Mouse (Mus musculus): ENCODE results near the gene Lingo1. TPM values are rescaled to one million over a fixed set of nuclear protein-coding genes. Genes with fewer than 3 reads are reported as not detected.

The Lingo1 gene
- polyA plus RNA-seq, 1 experiment from 2014 or later = 1.8 TPM

DNA sequence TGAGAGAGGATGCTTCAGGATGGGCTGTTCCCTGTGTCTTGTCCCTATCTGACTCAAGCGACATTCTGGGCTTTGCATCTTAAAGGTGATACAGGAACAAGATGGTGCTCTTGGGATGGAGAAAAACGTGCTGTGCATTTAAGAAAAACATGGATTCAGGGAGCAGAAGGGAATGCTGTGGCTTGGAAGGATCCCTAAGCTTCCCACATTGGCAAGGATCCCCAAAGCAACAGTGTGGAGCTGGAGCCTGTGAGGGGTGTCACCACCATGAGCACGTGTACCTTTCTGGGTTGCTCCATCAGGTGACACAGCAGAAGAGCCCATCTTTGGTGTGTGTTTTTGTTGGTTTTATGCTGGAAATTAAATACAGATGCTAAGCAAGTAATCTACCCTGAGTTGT is 77.3 kb downstream of the Lingo1 start:
- H3K4me3 ChIP-seq = no peak overlapping the region
- no peaks in the 10 kb centered on the region for H3K9me3 ChIP-seq (replicated peaks)
- ATAC-seq (ENCODE audit: insufficient number of reproducible peaks, low FRiP score) = no peak
- H3K27me3 ChIP-seq (replicated peaks) = peaks cover 24% of the 10 kb centered on the region
- H3K9ac ChIP-seq = no peak overlapping the region
- 70% methylated on average over 3 of the region's 3 CpGs for WGBS
- H3K36me3 ChIP-seq = no peaks in the 10 kb centered on the region
- H3K4me2 ChIP-seq = no peak overlapping the region
- no peaks in the 10 kb centered on the region for H3K4me1 ChIP-seq (replicated peaks)
- no peak overlapping the region for H3K27ac ChIP-seq (ENCODE audit: poor library complexity, severe bottlenecking)

DNA sequence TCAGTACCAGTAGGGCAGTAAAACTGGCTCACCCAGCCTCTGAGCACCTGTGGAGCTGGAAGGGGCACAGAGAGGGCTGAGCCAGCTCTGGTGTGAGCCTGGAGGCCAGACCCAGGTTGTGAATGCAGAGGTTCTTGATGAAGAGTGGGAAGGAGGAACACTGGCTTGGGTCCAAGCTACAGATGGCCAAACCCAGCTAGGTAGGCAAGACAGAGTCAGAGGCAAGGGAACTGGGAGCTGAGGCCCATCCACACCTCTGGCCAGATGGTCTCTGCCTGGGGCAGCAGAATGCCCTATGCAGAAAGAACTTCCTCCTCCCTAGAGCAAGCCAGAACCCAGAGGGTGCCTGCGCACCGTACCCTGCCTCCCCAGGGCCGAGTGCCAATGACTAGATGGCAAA is 79.7 kb downstream of the Lingo1 start:
- Histone ChIP-seq H3K4me1 (replicated peaks) (peaks cover 8% of the 10 kb centered on the region), H3K27ac (ENCODE audit: poor library complexity, severe bottlenecking) (no peak overlapping the region), H3K4me3 (no peak overlapping the region), H3K9me3 (replicated peaks) (no peaks in the 10 kb centered on the region), H3K4me2 (no peak overlapping the region), H3K9ac (no peak overlapping the region), H3K27me3 (replicated peaks) (peaks cover 16% of the 10 kb centered on the region; the same call in 1 of the 2 replicates), H3K36me3 (no peaks in the 10 kb centered on the region)
- ATAC-seq (ENCODE audit: insufficient number of reproducible peaks, low FRiP score) = no peak
- WGBS = 81% methylated on average over 3 of the region's 3 CpGs

DNA sequence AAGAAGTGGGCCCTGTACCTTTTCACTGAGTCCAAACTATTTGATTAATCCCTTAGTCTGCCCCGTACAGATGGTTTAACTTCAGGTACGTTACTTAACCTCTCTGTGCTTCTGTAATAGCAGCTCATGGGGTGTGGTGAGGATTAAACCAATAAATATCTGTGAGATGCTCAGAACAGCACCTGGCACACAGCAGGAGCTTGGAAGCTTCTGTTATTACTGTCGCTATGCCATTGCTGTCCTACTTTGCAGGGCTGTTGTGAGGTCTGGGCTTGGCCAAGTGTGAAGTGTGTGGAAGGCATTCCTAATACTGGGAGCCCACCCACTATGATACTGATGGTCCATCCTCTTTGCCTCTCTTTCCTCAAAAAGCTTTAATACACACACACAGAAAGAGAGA is 80.2 kb downstream of the Lingo1 start:
- Histone ChIP-seq H3K9me3 (replicated peaks) (no peaks in the 10 kb centered on the region), H3K4me1 (replicated peaks) (peaks cover 9% of the 10 kb centered on the region), H3K36me3 (no peaks in the 10 kb centered on the region), H3K4me3 (no peak overlapping the region), H3K27me3 (replicated peaks) (peaks cover 16% of the 10 kb centered on the region; the same call in 1 of the 2 replicates), H3K27ac (ENCODE audit: poor library complexity, severe bottlenecking) (no peak overlapping the region), H3K4me2 (no peak overlapping the region), H3K9ac (no peak overlapping the region)
- ATAC-seq (ENCODE audit: insufficient number of reproducible peaks, low FRiP score) = no peak
- 69% methylated on average over 3 of the region's 3 CpGs for whole genome bisulfite sequencing

DNA sequence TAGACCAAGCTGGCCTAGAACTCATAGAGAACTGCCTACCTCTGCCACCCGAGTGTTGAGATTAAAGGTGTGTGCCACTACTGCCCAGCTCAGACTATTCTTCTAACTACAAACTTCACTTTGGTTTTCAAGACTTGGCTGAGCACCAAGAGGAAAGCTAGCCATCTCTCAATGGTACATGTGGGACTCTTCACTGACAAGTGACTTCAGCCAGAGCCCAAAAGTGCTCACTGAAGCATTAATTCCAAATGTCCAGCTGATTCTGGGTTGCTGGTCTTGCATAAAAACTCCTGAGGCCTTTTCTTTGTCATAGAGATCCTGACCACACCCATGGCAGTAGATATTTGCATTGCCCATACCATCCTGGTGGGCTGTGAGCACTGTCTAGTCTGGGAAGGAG is 81.9 kb downstream of the Lingo1 start:
- Histone ChIP-seq H3K36me3 (no peaks in the 10 kb centered on the region), H3K27me3 (replicated peaks) (peaks cover 16% of the 10 kb centered on the region; the same call in 1 of the 2 replicates), H3K9me3 (replicated peaks) (no peaks in the 10 kb centered on the region), H3K4me2 (no peak overlapping the region), H3K4me1 (replicated peaks) (peaks cover 13% of the 10 kb centered on the region), H3K27ac (ENCODE audit: poor library complexity, severe bottlenecking) (no peak overlapping the region), H3K4me3 (no peak overlapping the region), H3K9ac (no peak overlapping the region)
- WGBS = 68% methylated on average over 1 of the region's 1 CpGs
- ATAC-seq (ENCODE audit: insufficient number of reproducible peaks, low FRiP score) = no peak

DNA sequence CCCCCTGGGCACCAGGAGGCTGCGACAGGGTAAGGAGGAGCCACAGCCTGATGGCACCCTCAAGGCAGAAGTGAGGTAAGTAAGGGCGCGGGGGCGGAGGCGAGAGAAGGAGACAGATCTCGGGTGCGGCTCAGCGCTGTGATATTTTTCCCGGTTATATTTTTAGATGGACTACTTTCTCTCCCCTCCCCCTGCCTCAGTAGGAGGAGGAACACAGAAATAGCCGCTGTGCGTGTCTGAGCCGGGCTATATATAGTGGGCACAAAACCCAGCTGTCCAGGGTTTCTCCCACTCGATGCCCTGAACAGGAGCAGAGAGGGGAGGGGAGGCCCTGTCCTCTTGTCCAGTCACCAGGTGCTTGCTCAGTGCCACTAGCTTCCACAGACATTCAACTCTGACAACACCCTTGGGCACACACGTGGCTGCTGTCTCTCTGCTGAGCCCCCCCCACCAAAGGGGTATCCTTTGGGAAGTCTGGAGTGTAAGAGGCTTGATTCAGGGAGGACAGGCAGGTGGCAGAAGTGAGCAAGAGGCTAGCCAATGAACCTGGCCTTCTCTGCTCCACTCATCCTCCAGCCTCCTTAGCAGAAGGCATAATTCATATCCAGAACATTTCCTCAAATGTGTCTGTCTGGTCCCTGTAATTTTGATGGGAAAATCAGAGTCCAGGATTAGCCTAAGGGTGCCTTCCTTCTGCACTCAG is 83.5 kb downstream of the Lingo1 start:
- no peak for ATAC-seq (ENCODE audit: insufficient number of reproducible peaks, low FRiP score)
- H3K9me3 ChIP-seq (replicated peaks) = no peaks in the 10 kb centered on the region
- H3K4me3 ChIP-seq = peak overlapping the region; percentile 16
- peak overlapping the region; percentile 62 for H3K4me2 ChIP-seq
- H3K36me3 ChIP-seq = no peaks in the 10 kb centered on the region
- H3K27ac ChIP-seq (ENCODE audit: poor library complexity, severe bottlenecking) = no peak overlapping the region
- peaks cover 8% of the 10 kb centered on the region; the same call in 1 of the 2 replicates for H3K27me3 ChIP-seq (replicated peaks)
- H3K9ac ChIP-seq = peak overlapping the region; percentile 49; the same call in 1 of the 2 replicates
- WGBS = 44% methylated on average over 14 of the region's 14 CpGs
- peaks cover 13% of the 10 kb centered on the region for H3K4me1 ChIP-seq (replicated peaks)

DNA sequence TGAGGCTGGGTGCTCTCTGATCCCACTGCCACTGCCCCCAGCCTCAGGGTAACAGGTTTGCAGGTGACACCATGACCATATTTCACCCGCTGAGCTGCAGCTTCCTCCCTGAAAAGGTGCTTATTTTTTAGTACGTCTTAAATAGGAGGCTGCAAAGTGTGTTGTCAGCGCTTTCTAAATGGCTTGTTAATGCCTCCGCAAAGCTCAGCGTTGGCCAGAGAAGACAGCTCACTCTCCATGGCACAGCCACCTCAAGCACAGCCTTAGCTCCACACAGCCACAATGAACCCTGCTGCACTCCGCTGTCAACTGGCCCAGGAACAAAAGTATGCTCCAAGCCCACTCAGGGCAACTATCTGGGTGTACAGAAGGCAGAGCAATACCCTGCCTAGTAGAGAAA is 85.3 kb downstream of the Lingo1 start:
- Histone ChIP-seq H3K9me3 (replicated peaks) (no peaks in the 10 kb centered on the region), H3K27ac (ENCODE audit: poor library complexity, severe bottlenecking) (no peak overlapping the region), H3K27me3 (replicated peaks) (no peaks in the 10 kb centered on the region), H3K9ac (no peak overlapping the region), H3K4me1 (replicated peaks) (peaks cover 13% of the 10 kb centered on the region), H3K4me3 (no peak overlapping the region), H3K4me2 (no peak overlapping the region), H3K36me3 (no peaks in the 10 kb centered on the region)
- no peak for ATAC-seq (ENCODE audit: insufficient number of reproducible peaks, low FRiP score)
- WGBS = 79% methylated on average over 6 of the region's 6 CpGs

DNA sequence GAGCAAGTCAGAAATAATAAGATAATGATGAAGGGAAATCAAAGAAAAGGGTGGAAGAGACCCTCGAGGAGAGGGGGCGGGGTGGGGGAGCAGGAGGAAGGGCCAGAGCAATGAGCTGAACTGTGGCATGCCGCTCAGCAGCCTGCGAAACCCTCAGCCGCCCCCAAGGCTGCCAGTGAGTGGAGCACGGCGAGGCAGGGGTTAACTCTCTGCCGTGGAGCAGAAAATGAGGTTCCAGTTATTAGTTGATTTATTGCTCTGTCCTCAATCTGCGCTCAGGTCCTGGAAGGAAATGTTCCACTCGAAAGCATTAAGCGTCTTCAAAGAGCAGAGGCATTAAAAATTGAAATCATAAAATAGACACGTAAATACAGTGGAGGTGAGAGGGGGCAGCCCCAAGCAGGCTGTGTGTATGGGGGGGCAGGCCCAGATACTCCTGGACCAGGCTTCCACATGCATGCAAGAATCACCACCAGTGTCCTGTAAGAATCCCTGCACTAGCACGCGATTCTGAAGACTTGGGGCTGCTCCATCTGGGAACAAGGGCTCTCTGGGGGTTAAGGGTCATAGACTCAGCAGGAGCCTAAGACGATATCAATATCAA is 89.7 kb downstream of the Lingo1 start:
- no peak overlapping the region for H3K9ac ChIP-seq
- no peak for ATAC-seq (ENCODE audit: insufficient number of reproducible peaks, low FRiP score)
- no peak overlapping the region for H3K27ac ChIP-seq (ENCODE audit: poor library complexity, severe bottlenecking)
- H3K27me3 ChIP-seq (replicated peaks) = 0 out of 2 replicates have a peak, but pooled peaks cover 3% of the 10 kb centered on the region
- H3K4me2 ChIP-seq = no peak overlapping the region
- H3K4me1 ChIP-seq (replicated peaks) = peaks cover 4% of the 10 kb centered on the region; the same call in 1 of the 2 replicates
- 68% methylated on average over 15 of the region's 15 CpGs for WGBS
- no peak overlapping the region for H3K4me3 ChIP-seq
- no peaks in the 10 kb centered on the region for H3K36me3 ChIP-seq
- H3K9me3 ChIP-seq (replicated peaks) = no peaks in the 10 kb centered on the region

DNA sequence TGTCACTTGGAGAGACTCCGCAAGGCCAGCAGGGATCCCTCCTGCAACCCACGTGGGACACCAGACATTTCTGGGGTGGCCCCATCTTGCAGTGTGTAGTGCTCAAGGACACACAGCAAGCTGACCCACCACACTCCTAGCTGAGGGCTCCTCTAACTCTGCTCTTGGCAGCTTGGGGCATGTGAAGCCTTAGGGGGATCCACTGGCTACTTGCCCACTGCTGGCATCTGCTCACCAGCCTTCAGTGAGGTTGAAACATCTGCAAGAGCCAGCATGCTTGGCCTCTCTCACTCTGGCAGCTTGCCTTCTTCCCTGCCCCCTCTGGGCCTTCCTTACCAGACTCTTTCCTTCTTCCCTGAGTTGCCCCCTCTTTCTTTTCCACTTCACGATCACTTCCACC is 94.9 kb downstream of the Lingo1 start:
- Histone ChIP-seq H3K27ac (ENCODE audit: poor library complexity, severe bottlenecking) (no peak overlapping the region), H3K4me1 (replicated peaks) (no peaks in the 10 kb centered on the region), H3K4me2 (no peak overlapping the region), H3K36me3 (no peaks in the 10 kb centered on the region), H3K9ac (no peak overlapping the region), H3K4me3 (no peak overlapping the region), H3K27me3 (replicated peaks) (peaks cover 17% of the 10 kb centered on the region; the same call in 1 of the 2 replicates), H3K9me3 (replicated peaks) (no peaks in the 10 kb centered on the region; the same call in 1 of the 2 replicates)
- 78% methylated on average over 3 of the region's 3 CpGs for WGBS
- no peak for ATAC-seq (ENCODE audit: insufficient number of reproducible peaks, low FRiP score)

DNA sequence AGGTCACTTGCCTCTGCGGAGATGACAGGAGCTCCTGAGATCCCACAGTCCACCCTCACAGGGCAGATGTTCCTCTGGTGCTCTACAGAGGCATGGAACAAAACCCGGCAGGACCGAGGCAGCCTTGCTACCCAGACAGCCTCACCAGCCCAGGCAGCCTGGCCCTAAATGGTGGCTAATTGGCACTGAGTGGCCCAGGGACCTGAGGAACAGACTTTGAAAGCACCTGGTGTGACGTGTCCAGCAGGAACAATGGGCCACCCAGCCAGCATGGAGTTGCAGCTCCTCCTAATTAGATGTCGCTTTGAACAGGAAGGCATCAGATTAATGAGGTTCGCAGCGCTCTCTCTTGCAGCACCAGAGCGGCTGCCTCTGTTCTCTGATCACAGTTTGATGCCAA is 95.4 kb downstream of the Lingo1 start:
- Histone ChIP-seq H3K36me3 (no peaks in the 10 kb centered on the region), H3K9ac (no peak overlapping the region), H3K4me3 (no peak overlapping the region), H3K4me1 (replicated peaks) (no peaks in the 10 kb centered on the region), H3K9me3 (replicated peaks) (no peaks in the 10 kb centered on the region; the same call in 1 of the 2 replicates), H3K27ac (ENCODE audit: poor library complexity, severe bottlenecking) (no peak overlapping the region), H3K4me2 (no peak overlapping the region), H3K27me3 (replicated peaks) (peaks cover 17% of the 10 kb centered on the region; the same call in 1 of the 2 replicates)
- no peak for ATAC-seq (ENCODE audit: insufficient number of reproducible peaks, low FRiP score)
- 69% methylated on average over 8 of the region's 8 CpGs for WGBS

DNA sequence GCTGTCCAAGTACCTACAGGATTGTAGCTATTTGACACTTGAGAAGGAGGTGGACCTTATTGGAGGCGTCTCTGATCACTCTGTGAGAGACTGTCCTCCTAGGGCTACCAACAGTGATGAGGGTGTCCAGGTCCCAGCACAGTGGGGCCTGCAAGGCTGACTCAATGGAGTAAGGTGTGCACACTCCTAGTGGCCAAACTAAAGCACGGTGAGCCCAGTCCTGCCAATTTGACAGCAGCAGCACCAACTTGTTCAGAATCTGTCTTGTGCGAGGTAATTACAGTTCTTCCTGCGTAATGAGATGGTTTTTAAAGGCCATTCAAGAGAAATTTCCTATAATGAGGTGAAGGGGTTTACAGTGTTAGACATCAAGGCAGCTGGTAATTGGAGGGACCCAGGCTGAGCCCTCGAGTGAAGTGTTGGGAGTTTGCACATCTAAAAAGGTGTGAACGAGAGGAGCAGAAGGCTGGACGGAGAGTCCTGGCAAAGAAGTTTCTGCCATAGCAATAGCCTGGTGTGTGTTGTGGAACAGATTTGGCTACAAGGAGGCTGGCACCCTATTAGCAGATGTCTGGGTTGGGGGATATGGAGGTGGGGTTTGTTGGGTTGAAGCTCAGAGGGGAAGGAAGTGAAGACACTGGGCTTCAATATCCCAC is 97.4 kb downstream of the Lingo1 start:
- Histone ChIP-seq H3K9ac (no peak overlapping the region), H3K27me3 (replicated peaks) (peaks cover 17% of the 10 kb centered on the region; the same call in 1 of the 2 replicates), H3K27ac (ENCODE audit: poor library complexity, severe bottlenecking) (no peak overlapping the region), H3K9me3 (replicated peaks) (no peaks in the 10 kb centered on the region; the same call in 1 of the 2 replicates), H3K4me2 (no peak overlapping the region), H3K36me3 (no peaks in the 10 kb centered on the region), H3K4me3 (no peak overlapping the region), H3K4me1 (replicated peaks) (no peaks in the 10 kb centered on the region)
- ATAC-seq (ENCODE audit: insufficient number of reproducible peaks, low FRiP score) = no peak
- 63% methylated on average over 7 of the region's 7 CpGs for WGBS

DNA sequence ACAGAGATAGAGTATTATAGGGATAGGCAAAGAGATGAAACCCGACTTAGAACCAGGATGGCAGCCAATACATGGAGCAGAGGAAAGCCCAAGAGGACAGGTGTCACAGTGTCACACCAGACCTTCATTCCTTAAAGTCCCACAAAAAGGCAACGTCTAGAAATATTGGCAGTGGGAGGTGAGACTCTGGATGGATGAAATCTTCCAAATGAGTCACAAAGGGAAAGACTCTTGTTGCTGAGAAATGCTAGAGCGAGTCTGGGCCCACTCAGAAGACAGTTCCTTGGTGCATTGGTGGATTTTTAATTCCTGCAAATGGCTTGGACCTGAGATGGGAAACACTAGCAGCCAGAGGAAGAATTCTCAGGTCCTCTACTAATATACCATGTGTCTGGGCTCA is 102.2 kb downstream of the Lingo1 start:
- Histone ChIP-seq H3K4me3 (no peak overlapping the region), H3K36me3 (no peaks in the 10 kb centered on the region), H3K4me1 (replicated peaks) (0 out of 2 replicates have a peak, but pooled peaks cover 7% of the 10 kb centered on the region), H3K27me3 (replicated peaks) (peaks cover 5% of the 10 kb centered on the region; the same call in 1 of the 2 replicates), H3K9me3 (replicated peaks) (no peaks in the 10 kb centered on the region), H3K4me2 (no peak overlapping the region), H3K9ac (no peak overlapping the region), H3K27ac (ENCODE audit: poor library complexity, severe bottlenecking) (no peak overlapping the region)
- no peak for ATAC-seq (ENCODE audit: insufficient number of reproducible peaks, low FRiP score)
- 78% methylated on average over 3 of the region's 3 CpGs for WGBS
